8 mouse cellular contexts compared by ENCODE assay signal in the genomic region with DNA sequence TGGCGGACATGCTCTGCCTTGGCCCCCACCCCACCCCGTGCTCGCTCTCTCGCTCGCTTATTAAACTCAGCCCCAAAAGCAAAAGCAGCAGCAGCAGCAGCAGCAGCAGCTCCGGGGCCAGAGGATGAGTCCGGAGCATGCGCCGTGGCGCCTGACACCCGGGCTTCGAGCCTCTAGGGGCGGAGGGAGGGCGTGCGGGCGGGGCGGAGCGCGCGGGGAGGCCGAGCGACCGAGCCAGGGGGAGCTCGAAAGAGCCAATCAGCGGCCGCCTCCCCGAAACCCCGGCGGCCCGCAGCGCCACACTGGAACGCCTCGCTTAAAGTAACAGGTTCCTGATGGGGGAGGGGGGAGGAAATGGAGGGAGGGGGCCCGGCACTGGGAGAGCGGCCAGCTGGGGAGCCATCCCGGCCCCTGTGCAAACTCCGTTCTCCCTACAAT. TPM values are rescaled to one million over a fixed set of nuclear protein-coding genes. Genes with fewer than 3 reads are reported as not detected.
A peak's percentile ranks its signal among the peaks of the same experiment; 100 is the strongest.
DNase-seq lines count a peak whose midpoint lies in the region; ATAC-seq and TF ChIP-seq lines count a peak whose summit lies in the region.

A gene (minus strand): TSS at position 149 of the 438 bp plus-strand sequence.

- peak within 1 kb of the TSS; percentile 83 for H3K9ac ChIP-seq in kidney, embryonic 15.5 days

- H3K4me2 ChIP-seq in kidney, embryonic 15.5 days, result peak within 1 kb of the TSS; percentile 95

- H3K27me3 ChIP-seq in heart, embryonic 10.5 days (ENCODE audit: insufficient read depth, poor library complexity, severe bottlenecking), result no peaks in the 10 kb centered on the region
- 0 out of 2 replicates have a peak, but pooled peaks cover 9% of the 10 kb centered on the region for H3K27me3 ChIP-seq in kidney, embryonic 15.5 days

- no peak for TF ChIP-seq CTCF in bone marrow macrophage, adult 2 months (IDR thresholded peaks at IDR 0.05; ENCODE audit: low read depth, low read length)
- no peak for TF ChIP-seq CTCF in embryonic fibroblast, embryonic 13.5 days (IDR thresholded peaks at IDR 0.05; ENCODE audit: borderline replicate concordance, insufficient read depth, low read length)

- peaks cover 2% of the 10 kb centered on the region for H3K4me1 ChIP-seq in bone marrow macrophage, adult 2 months (ENCODE audit: control insufficient read depth, insufficient read depth, low read length)
- peaks cover 3% of the 10 kb centered on the region; the same call in 1 of the 2 replicates for H3K4me1 ChIP-seq in embryonic fibroblast, embryonic 13.5 days (ENCODE audit: control insufficient read depth, insufficient read depth, low read length)
- H3K4me1 ChIP-seq in heart, embryonic 10.5 days, result peaks cover 12% of the 10 kb centered on the region; the same call in 1 of the 2 replicates
- peaks cover 33% of the 10 kb centered on the region for H3K4me1 ChIP-seq in kidney, embryonic 15.5 days

- under 1% methylated on average over 37 of the region's 37 CpGs for WGBS in heart, embryonic 10.5 days
- WGBS in kidney, embryonic 15.5 days, result 0% methylated on average over 37 of the region's 37 CpGs

- TF ChIP-seq POLR2A in bone marrow macrophage, adult 2 months (IDR thresholded peaks at IDR 0.05; ENCODE audit: borderline replicate concordance, low read depth, low read length), result no peak
- peak; percentile 62 for TF ChIP-seq POLR2A in embryonic fibroblast, embryonic 13.5 days (IDR thresholded peaks at IDR 0.05; ENCODE audit: low read depth, low read length)

- H3K36me3 ChIP-seq in heart, embryonic 10.5 days, result 0 out of 2 replicates have a peak, but pooled peaks cover 4% of the 10 kb centered on the region
- peaks cover 5% of the 10 kb centered on the region for H3K36me3 ChIP-seq in kidney, embryonic 15.5 days

- peak; percentile 96 for ATAC-seq in kidney, embryonic 15.5 days (replicated peaks; ENCODE audit: low FRiP score)
- peak; percentile 74 for ATAC-seq in monocyte, adult 5-6 weeks (replicated peaks; ENCODE audit: insufficient number of reproducible peaks, low FRiP score, low TSS enrichment, poor library complexity, severe bottlenecking)

- DNase-seq in A20 (ENCODE audit: low read depth, low spot score) (peak; percentile 98), liver (peak; percentile 97)
- peak; percentile 98 for DNase-seq in heart, embryonic 10.5 days (ENCODE audit: low spot score)
- DNase-seq in spleen, postnatal 4 days (ENCODE audit: low spot score in 2 of 2), result peak; percentile 95 to 98

- peak within 1 kb of the TSS; percentile 96 for H3K4me3 ChIP-seq in bone marrow macrophage, adult 2 months (ENCODE audit: insufficient read depth, low read length)
- peak within 1 kb of the TSS; percentile 81 for H3K4me3 ChIP-seq in embryonic fibroblast, embryonic 13.5 days (ENCODE audit: insufficient read depth, low read length)
- peak within 1 kb of the TSS; percentile 84 for H3K4me3 ChIP-seq in heart, embryonic 10.5 days
- H3K4me3 ChIP-seq in kidney, embryonic 15.5 days (replicated peaks), result peak within 1 kb of the TSS; percentile 93

- H3K27ac ChIP-seq in bone marrow macrophage, adult 2 months (ENCODE audit: insufficient read depth, low read depth, low read length), result peak within 1 kb of the TSS; percentile 55
- peak within 1 kb of the TSS; percentile 45; the same call in 1 of the 2 replicates for H3K27ac ChIP-seq in embryonic fibroblast, embryonic 13.5 days (ENCODE audit: insufficient read depth, low read length)
- H3K27ac ChIP-seq in heart, embryonic 10.5 days, result peak within 1 kb of the TSS; percentile 94
- H3K27ac ChIP-seq in kidney, embryonic 15.5 days, result peak within 1 kb of the TSS; percentile 96

- no peaks in the 10 kb centered on the region for H3K9me3 ChIP-seq in heart, embryonic 10.5 days
- no peaks in the 10 kb centered on the region for H3K9me3 ChIP-seq in kidney, embryonic 15.5 days (replicated peaks)

RNA-seq across cellular contexts. Expression of the gene that starts here (rescaled TPM):
- 6.1 and 10.4 TPM in 2 replicates for polyA plus RNA-seq in bone marrow macrophage, adult 2 months (2012; ENCODE audit: insufficient read depth, insufficient read length, missing spikeins)
- 41.6 and 42.0 TPM in 2 replicates for polyA plus RNA-seq in embryonic fibroblast, embryonic 13.5 days (2011; ENCODE audit: insufficient read length, low read depth, missing spikeins)
- 56.3 and 68.9 TPM in 2 replicates for polyA plus RNA-seq in heart, embryonic 10.5 days (2016; fragmentation: Nextera tagmentation; extraction: Ambion mirVana)
- 32.4 and 39.5 TPM in 2 replicates for polyA plus RNA-seq in kidney, embryonic 15.5 days (2015; fragmentation: Nextera tagmentation; extraction: Ambion mirVana)
- total RNA-seq in monocyte, adult 5-6 weeks (2017), result 13.2 to 52.2 TPM (median 41.9 TPM) in 3 replicates

Comparison
In these comparisons a context has a peak if more than half of its experiments do, and no peak if none do; other contexts are left out.
1. Peak in every context shown above with its lines: DNase-seq, ATAC-seq, H3K4me3 ChIP-seq and H3K27ac ChIP-seq.
2. H3K27ac ChIP-seq: peak in every context shown above with its lines; median percentile 96 in kidney, embryonic 15.5 days; 94 in heart, embryonic 10.5 days; 55 in bone marrow macrophage, adult 2 months; 45 in embryonic fibroblast, embryonic 13.5 days.